Mouse (Mus musculus): ENCODE results near the gene Rabep1.
"Not testable (repeated sequence)": the region's sequence is repeated elsewhere in the genome, so short reads cannot be mapped to it uniquely, and the experiment has no call there.

The Rabep1 gene

GRCm38 (mm10) chr11:70891616-70892015 is 47.0 kb downstream of the Rabep1 start:
- DNase-seq (ENCODE audit: low read depth, low spot score): no peak

GRCm38 (mm10) chr11:70897680-70898079 is 53.1 kb downstream of the Rabep1 start:
- peak; percentile 9 for DNase-seq (ENCODE audit: low read depth, low spot score)

- DNase-seq (ENCODE audit: low read depth, low spot score): not testable (repeated sequence)
Observed at GRCm38 (mm10) chr11:70898182-70898581, 53.6 kb downstream of the Rabep1 start.

GRCm38 (mm10) chr11:70906681-70907080 is 62.1 kb downstream of the Rabep1 start:
- DNase-seq (ENCODE audit: low read depth, low spot score): no peak

GRCm38 (mm10) chr11:70911323-70911722 is 66.7 kb downstream of the Rabep1 start:
- DNase-seq (ENCODE audit: low read depth, low spot score): no peak

GRCm38 (mm10) chr11:70911920-70912319 is 67.3 kb downstream of the Rabep1 start:
- DNase-seq (ENCODE audit: low read depth, low spot score): no peak

GRCm38 (mm10) chr11:70917896-70918295 is 73.3 kb downstream of the Rabep1 start:
- DNase-seq (ENCODE audit: low read depth, low spot score): no peak

- no peak for DNase-seq (ENCODE audit: low read depth, low spot score)
Observed at GRCm38 (mm10) chr11:70919524-70919923, 74.9 kb downstream of the Rabep1 start.

GRCm38 (mm10) chr11:70931461-70931860 is 86.9 kb downstream of the Rabep1 start:
- DNase-seq (ENCODE audit: low read depth, low spot score): peak; percentile 7

- DNase-seq (ENCODE audit: low read depth, low spot score): no peak
Observed at GRCm38 (mm10) chr11:70935316-70935715, 90.7 kb downstream of the Rabep1 start.

GRCm38 (mm10) chr11:70942596-70942995 is 98.0 kb downstream of the Rabep1 start:
- DNase-seq (ENCODE audit: low read depth, low spot score): no peak

GRCm38 (mm10) chr11:70943651-70944050 is 99.1 kb downstream of the Rabep1 start:
- DNase-seq (ENCODE audit: low read depth, low spot score): no peak

GRCm38 (mm10) chr11:70944935-70945817 is 100.6 kb downstream of the Rabep1 start:
- peak; percentile 22 for DNase-seq (ENCODE audit: low read depth, low spot score)

- no peak for DNase-seq (ENCODE audit: low read depth, low spot score)
Observed at GRCm38 (mm10) chr11:70954711-70955110, 110.1 kb downstream of the Rabep1 start.

GRCm38 (mm10) chr11:70960786-70961554 is 116.4 kb downstream of the Rabep1 start:
- no peak for DNase-seq (ENCODE audit: low read depth, low spot score)

GRCm38 (mm10) chr11:70964222-70964907 is 119.8 kb downstream of the Rabep1 start:
- no peak for DNase-seq (ENCODE audit: low read depth, low spot score)

GRCm38 (mm10) chr11:70969271-70969794 is 124.8 kb downstream of the Rabep1 start:
- no peak for DNase-seq (ENCODE audit: low read depth, low spot score)

GRCm38 (mm10) chr11:70969821-70970559 is 125.4 kb downstream of the Rabep1 start, which contains the start of the genes Nup88 and Rpain:
TSS of gene Nup88 (minus strand) at chr11:70969973.
TSS of gene Rpain (plus strand) at chr11:70970213.
- peak; percentile 96 for DNase-seq (ENCODE audit: low read depth, low spot score)

- peak; percentile 40 for DNase-seq (ENCODE audit: low read depth, low spot score)
Observed at GRCm38 (mm10) chr11:70970560-70971540, 126.3 kb downstream of the Rabep1 start.

GRCm38 (mm10) chr11:70972586-70972985 is 128.0 kb downstream of the Rabep1 start:
- DNase-seq (ENCODE audit: low read depth, low spot score): no peak
